Mouse (Mus musculus) WW6 (cell line): ENCODE data around the gene Slc3a2.
A peak's percentile ranks its signal among the peaks of the same experiment; 100 is the strongest.
"Not testable (repeated sequence)": the region's sequence is repeated elsewhere in the genome, so short reads cannot be mapped to it uniquely, and the experiment has no call there.

ENCODE experiments used
- DNase-seq: peaks from one replicate; pipeline ENCODE4 v3.0.0-alpha.2; 2013; ENCODE audit warnings: low read depth, low spot score

Gene Slc3a2

DNA sequence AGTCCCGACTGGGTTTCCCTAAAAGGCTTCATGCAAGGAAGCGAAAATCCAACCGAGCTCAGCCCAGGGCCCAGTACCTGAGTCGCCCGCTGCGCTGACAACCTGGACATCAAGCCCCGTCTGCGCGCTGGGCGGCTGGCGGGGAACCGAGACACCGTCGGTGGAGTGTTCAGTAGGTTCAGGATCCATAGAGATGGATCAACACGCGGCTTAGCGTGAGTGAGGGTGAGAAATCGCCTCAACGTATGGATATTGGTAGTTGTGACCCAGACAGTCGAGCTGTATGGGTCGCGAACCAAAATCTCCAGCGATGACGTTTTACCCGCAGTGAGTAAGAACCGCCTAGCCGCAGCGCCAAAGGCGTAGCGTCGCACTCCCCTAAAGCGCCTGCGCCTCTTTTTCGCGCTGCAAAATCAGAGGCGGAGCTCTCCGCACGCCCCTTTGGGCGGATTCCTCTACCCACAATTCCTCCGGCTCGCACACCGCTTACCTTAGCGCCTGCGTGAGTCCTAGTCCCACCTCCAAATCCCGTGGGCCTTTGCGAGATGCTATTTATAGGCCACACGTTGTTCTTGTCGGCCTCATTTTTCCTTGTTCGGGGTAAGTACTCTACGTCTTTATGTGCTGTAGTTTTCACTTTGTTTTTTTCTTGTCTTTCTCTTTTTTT is at the start of gene Slc3a2:
Gene Slc3a2, minus strand, starts transcription at position 463 of the 667 bp plus-strand sequence.
- DNase-seq, result peak; percentile 95

DNA sequence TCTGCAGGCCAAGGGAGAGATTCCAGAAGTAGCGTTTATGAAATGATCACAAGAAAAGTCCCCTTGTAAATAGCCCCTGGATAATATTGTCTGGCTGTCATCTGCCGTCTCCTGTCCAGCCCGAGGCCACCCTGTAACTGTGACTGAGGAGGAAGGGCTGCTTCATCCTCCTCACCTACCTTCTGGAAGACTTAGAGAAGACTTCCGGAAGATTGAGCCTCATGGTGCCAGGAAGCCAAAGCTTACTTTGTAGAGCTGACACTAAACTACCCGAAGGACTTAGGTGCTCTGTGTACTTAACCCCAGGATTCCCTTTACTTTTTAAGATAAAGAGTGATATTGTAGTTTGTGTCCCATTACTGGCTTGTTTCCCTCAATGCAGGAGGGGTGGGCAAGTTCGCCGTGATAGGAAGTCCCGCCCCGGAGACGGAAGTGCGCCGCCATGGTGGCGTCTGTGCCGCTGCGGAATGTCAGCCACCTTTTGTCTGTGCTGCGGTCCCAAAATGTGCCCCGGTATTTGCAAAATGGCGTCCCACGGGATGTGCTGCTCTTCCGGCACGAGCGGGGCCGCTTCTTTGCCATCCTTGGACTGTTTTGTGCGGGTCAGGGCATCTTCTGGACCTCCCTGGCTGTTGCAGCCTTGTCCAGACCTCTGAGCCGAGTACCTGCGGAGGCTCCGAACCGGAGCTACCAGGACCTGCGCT is 47.5 kb upstream of the Slc3a2 start, which contains the start of gene Tmem223:
Gene Tmem223, plus strand, starts transcription at position 430 of the 704 bp plus-strand sequence.
- peak; percentile 45 for DNase-seq

DNA sequence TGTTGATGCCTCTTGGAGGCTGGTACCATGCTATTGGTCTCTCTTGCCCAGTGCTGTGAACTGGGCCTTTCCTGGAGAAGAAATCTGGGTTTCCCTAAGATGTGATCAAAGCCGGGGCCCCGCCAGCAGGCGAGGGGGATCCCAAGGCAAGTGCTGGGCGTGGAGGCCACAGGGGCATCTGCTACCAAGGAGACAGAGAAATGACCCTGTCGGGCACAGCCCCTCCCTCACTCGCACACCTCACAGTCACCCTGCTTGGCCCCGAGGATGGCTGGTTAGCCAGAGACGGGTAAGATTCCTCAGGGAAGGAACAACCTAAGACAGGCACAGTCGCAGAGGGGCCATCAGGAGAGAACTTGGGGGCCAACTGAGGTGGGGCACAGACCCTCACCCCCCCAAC is 42.4 kb upstream of the Slc3a2 start:
- DNase-seq, result no peak

DNA sequence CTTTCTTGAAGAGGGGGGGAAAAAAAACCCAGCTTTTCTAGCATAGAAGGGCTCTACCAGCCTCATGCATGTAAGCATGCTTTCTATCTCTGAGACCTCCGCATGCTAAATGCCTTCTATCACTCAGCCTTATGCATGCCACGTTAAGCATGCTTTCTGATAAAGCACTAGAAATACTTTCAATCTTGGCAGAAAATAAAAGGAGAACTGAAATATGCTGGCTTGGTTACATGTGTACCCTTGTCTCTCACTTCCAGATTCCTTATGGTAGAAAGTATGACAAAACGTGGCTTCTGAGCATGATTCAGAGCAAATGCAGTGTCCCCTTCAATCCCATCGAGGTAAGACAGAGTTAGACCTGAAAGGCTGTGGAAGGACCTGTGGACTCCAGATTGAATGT is 40.1 kb upstream of the Slc3a2 start:
- DNase-seq, result no peak

DNA sequence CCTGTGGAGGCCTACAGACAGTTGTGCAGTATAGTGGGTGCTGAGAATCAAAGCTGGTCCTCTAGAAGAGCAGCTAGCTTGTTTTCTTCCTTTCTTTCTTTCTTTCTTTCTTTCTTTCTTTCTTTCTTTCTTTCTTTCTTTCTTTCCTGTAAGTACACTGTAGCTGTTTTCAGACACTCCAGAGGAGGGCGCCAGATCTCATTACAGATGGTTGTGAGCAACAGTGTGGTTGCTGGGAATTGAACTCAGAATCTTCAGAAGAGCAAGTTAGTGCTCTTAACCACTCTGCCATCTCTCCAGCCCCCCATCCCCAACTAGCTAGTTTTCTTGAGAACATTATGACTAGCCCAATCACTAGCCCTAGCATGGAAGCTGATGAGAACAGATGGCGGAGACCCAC is 37.6 kb upstream of the Slc3a2 start:
- DNase-seq, result no peak

DNA sequence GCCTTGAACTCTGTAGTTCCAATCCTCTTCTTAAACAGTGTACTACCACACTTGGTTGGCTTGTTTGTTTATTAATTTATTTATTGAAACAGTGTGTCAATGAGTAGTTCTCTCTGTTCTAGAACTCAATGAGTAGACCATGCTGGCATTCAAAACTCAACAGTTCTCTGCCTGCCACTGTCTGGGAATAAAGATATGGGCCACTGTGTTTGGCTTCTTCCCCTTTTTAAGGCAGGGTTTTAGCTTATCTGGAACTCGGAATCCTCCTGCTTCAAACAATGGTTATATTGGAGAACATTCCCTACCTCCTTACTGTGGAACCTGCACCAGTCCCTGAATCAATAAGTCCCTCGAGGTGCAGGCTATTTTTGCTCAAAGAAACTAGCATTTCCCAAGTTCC is 35.7 kb upstream of the Slc3a2 start:
- DNase-seq, result no peak

DNA sequence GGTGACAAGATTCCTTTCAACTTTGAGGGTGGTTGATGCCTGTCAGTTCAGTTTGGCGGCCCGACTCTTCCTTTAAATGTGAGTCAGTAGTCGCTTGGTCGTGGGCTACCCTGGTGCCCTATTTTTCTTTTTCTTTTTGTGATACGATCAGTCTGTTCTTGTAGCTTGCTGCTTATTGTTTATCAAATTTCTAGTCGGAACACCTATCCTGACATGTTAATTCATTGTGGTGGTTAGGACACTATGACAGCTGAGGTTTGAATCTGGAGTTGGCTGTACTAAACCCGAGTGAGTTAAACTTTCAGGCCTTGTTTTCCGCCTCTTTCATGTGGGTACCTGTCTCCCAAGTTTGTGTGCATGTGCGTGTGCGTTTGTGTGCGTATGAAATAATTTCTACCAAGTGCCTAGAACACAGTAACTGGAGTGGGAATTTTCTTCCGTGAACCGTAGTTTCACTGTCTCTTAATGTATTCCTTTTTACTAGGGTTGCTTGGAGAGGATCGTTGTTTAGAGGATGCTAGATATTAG is 34.4 kb upstream of the Slc3a2 start:
- no peak for DNase-seq

DNA sequence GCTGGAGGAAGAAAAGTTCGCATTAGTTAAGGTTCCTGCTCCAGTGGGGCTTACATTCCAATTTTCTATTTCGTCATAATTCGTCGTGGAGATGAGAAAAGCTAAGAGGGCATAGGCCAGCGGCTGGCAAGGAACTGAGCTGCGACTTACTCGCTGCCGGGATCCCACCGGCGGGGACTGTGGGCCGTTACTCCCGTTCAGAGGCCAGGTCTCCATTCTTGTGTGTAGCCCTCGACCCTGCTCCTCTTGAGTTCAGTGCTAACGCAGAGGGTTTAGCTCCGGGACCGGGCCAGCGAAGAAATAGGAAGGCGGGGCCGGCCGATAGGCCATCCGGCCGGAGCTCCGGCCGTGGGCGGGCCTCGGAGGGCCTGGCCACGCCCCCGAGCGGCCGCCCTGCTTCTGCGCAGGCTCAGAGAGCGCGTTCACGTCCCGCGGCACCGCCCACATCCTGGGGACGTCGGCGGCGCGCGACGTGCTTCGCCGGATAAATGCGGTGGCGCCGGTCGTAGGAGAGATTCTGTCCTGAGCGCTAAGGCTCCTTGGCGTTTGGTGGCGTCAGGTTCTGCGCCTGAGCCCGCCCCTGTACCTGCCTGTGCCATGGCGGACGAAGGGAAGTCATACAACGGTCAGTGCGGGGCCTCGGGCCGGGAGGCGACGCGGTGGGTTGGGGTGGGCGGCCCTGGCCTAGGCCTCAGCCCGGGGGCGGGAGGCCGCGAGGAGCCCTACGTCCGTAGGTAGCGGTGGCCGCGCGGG is 33.6 kb upstream of the Slc3a2 start, which contains the start of gene Nxf1:
Gene Nxf1, plus strand, starts transcription at position 439 of the 753 bp plus-strand sequence.
- peak; percentile 93 for DNase-seq

DNA sequence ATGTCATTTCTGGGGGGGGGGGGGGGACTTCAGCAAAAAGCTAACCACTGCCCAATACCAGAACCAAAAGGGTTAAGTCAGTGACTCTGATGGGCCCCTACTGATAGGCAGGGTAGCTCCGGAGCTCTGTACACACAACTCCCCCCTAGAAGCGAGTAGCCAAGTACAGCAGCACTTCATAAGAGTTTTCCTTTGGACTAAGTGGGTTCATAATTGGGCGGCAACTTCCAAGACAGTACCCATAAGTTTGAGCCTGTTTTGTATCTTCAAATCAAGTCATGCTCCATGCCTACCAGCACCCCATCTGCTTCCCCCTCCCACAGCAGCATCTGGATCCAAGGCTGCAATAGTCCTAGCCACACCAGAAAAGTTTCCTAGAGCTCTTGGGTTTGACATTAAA is 32.5 kb upstream of the Slc3a2 start:
- no peak for DNase-seq

DNA sequence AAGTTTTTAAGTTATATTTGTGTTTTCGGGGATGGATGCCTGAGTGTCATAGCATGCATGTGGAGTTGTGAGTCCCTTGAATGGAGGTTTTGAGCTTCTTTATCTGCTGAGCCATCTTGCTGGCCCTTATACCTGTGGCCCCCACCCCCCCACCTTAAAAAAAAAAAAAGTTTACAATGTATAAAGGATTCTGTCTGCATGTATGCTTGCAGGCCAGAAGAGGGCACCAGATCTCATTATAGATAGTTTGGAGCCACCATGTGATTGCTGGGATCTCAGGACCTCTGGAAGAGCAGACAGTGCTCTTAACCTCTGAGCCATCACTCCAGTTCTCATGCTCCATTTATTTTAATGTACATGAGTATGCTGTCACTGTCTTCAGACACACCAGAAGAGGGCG is 24.2 kb upstream of the Slc3a2 start:
- no peak for DNase-seq

DNA sequence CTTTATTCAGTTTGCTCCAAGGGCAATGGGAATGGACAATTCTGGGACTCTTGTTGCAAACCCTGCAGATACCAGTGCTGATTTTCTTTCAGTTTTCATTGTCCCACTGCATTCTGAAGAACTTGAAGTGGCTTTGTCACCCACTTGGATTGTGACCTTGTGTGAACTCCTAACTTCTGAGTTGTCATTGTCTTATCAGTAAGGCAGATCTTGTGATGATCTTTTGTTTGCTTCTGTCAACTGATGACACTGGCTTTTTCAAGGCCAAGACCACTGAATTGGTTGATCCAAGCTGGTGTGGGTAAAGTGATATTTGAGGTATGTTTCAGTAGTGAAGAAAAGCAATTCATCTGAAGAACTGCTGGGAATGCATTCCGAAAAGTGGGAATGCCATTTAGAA is 22.2 kb upstream of the Slc3a2 start:
- DNase-seq, result no peak

DNA sequence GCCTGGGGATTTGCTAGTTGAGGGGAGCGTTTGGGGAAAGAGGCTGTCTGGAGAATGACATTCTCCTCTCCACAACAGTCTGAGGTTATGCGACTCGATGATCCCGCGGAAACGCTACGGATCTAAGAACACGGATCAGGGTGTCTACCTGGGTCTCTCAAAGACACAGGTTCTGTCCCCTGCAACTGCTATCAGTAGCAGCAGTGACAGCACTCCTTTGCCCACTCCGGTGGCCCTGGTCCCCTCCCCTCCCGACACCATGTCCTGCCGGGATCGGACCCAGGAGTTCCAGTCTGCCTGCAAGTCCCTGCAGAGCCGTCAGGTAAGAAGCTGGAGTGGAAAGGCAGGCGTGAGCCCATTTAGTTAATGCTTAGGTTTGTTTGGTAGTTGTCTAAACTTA is 19.0 kb upstream of the Slc3a2 start:
- no peak for DNase-seq

DNA sequence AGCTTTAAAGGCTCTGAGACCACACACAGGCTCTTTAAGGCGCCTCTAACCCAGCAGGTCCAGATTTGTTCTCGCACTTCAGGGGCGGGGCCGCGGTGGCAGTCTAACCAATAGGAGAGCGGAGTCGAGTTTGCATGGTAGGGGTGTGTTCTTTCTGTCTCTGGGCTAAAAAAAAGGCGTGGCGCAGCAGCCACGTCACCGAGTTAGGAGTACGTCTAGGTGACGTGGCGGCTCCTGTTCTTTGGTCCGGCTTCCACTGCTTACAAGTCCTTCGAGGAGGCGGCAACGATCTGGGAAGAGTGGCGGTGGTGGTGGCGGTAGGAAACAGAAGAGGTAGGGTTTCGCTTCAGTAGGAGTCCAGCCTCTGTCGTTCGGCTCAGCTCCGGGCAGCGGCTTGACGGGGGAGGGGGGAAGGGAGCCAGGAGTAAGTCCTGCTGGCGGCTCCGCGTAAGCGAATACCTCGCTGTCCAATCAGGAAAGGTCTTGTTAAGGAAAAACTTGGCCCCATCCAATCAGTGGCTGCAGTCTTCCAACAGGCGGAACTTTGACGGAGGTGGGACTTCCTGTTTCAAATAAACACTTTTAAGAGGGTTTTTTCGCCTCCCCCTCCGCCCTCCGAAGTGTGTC is 18.2 kb upstream of the Slc3a2 start, which contains the start of gene Stx5a:
Gene Stx5a, plus strand, starts transcription at position 171 of the 627 bp plus-strand sequence.
- peak; percentile 92 for DNase-seq

DNA sequence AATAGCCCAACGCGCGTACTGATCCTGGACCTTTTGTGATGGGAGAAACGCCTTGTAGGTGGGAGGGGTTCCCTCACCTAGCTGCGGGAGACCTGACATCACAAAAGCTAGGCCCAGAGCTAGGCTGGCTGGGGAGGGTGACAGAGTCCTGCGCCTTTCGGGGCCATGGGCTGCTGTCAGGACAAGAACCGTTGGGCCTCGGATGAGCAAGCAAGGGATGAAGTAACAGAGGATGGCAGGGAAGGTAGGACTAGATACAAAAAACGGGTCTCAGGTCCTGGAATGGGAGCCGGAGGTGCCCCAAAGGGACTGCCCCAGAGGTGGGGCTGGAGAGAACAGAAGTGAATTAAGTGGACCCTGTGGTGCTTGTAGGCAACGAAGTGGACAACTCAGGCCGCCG is 17.4 kb upstream of the Slc3a2 start, which contains the start of gene 1700092M07Rik:
Gene 1700092M07Rik, plus strand, starts transcription at position 116 of the 400 bp plus-strand sequence.
- no peak for DNase-seq

DNA sequence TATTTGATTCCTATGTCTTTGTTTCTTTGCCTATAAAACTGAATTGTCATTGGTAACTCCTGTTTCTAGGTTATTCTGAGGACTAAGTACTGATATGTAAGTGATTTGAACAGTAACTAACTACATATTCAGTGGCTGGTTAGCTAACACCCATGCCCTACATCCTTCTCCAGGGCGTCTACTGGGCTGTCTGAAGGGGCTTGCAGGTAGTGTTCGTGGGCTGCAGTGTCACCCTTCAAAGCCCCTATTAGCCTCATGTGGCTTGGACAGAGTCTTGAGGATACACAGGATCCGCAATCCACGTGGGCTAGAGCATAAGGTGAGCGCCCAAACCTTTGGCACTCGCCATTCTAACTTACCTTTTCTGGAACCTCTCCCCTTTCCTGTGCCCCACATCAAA is 16.5 kb upstream of the Slc3a2 start:
- no peak for DNase-seq

DNA sequence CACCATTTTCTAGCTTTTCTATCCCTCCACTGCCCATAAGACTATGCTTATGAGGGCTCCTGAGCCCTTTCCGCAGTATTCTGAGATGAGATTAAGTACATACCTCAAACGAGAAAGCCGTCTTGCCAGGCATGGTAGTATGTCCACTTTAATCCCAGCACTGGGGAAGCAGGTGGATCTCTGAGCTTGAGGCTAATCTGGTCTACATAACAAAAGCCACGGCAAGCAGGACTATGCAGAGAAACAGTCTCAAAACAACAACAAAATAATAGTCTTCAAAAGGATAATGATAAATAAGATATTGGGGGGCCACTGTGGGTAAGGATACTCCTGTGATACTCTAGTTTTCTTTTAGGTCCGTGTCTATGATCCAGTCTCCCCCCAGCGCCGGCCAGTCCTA is 15.7 kb upstream of the Slc3a2 start:
- no peak for DNase-seq

DNA sequence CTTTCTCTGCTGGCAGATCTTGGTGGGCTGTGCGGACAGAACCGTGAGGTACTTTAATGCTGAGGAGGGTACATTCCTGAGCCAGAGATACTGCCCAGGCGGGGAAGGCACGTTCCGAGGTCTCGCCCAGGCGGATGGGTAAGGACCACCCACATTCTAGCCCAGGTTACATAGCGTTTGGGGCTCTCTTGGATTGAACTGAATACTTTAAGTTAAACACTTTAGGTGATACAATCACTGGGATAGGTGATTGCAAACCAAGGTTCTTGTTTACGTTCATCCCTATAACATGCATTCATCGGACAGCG is 12.9 kb upstream of the Slc3a2 start:
- DNase-seq, result no peak

DNA sequence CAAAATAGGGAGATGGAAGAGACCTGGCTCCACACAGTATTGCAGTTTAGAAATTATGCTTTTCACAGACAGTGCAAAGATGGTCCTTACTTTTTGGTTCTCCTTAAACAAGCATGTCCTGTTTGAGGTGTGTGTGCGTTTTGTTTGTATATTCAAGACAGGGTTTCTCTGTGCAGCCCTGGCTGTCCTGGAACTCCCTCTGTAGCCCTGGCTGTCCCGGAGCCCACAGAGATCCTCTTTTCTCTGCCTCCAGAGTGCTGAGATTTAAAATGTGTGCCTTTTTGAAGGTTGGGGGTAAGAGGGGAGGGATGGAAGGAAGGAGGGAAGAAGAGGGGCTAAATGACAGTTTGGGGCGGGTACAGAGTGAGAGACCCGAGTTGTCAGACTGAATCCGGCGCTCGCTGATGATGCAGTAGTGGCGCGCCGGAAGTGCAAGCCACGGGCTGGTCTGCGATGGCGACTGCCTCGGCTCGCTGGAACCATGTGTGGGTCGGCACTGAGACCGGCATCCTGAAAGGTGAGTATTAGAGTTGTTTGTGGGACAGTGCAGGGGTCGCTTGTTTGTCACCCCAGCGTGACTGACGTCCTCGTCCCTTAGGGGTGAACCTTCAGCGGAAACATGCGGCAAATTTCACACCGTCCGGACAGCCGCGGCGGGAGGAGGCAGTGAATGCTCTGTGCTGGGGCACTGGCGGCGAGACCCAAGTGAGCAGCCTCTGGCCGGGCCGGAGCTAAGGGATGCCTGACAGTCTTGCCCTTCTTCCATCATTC is 12.4 kb upstream of the Slc3a2 start, which contains the start of gene Wdr74:
Gene Wdr74, plus strand, starts transcription at position 439 of the 771 bp plus-strand sequence.
- peak; percentile 84 for DNase-seq

DNA sequence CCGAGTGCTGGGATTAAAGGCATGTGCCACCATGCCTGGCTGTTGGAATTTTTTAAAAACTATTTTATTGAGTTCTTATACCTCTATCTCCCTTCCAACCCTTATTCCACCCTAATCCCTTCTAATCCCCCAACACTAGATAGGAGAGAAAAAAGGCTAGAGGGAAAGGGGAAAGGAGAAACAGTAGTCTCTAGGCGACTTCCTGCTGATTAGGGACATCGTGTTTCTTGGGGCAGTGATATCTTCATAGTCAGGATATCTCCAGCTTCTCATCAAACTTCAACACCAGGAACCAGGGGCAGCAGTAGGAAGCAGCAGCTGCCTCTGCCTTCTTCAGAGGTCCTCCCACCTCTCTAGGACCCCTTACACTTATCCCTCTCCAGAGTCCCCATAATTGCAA is 11.2 kb upstream of the Slc3a2 start:
- no peak for DNase-seq

DNA sequence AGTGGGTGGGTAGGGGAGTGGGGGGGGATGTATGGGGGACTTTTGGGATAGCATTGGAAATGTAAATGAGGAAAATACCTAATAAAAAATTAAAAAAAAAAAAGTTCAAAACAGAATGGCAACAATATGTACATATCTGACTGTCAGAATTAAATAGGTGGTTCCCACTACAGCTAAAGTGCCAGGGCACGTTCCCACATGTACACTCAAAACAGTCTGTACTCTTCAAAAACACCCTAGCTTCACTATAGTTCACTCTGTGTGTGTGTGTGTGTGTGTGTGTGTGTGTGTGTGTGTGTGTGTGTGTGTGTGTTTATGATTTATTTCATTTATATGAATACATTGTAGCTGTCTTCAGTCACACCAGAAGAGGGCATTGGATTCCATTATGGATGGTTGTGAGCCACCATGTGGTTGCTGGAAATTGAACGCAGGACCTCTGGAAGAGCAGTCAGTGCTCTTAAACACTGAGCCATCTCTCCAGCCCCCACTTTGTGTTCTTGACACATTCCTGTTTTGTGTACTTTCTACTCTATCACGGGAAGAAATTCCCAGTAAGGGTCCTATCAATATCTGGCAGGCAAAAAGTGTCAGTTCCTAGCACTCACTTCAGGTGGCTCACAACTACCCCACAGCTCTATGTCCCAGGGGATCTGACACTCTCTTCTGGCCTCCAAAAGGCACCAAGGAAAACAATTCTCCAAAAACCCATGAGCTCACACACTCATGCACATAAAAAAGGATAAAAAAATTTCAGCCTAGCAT is 5.3 kb upstream of the Slc3a2 start:
- not testable (repeated sequence) for DNase-seq
